Mouse (Mus musculus): Measurements from ENCODE around the gene Olfr855. TPM values are rescaled to one million over a fixed set of nuclear protein-coding genes. Genes with fewer than 3 reads are reported as not detected.

The Olfr855 gene
- not detected in 2 replicates for polyA plus RNA-seq (2012; rRNA removed)

- TF ChIP-seq CTCF (IDR thresholded peaks at IDR 0.05; ENCODE audit: insufficient read depth, low read length) (no peak), POLR2A (IDR thresholded peaks at IDR 0.05; ENCODE audit: borderline replicate concordance, extremely low read depth, low read depth, low read length) (no peak)
- no peak for DNase-seq
- H3K4me3 ChIP-seq (replicated peaks; ENCODE audit: extremely low read depth, low read depth, low read length) = no peak within 1 kb of the TSS
- H3K4me1 ChIP-seq (ENCODE audit: control insufficient read depth, insufficient read depth, low read length) = no peaks in the 10 kb centered on the region
Observed at GRCm38 (mm10) chr9:19582317-19582716, at the start of gene Olfr855. Olfr855 (plus strand) TSS chr9:19582617.

GRCm38 (mm10) chr9:19540976-19541375, 41.4 kb upstream of the Olfr855 start, which contains the start of gene Olfr853:
Olfr853 (minus strand) TSS chr9:19541076.
- DNase-seq = no peak
- 52% methylated on average over 1 of the region's 1 CpGs for WGBS
- TF ChIP-seq CTCF (IDR thresholded peaks at IDR 0.05; ENCODE audit: insufficient read depth, low read length) = no peak
- no peak for TF ChIP-seq POLR2A (IDR thresholded peaks at IDR 0.05; ENCODE audit: borderline replicate concordance, extremely low read depth, low read depth, low read length)

GRCm38 (mm10) chr9:19567282-19567681, 15.1 kb upstream of the Olfr855 start, which contains the start of gene Olfr854:
Olfr854 (minus strand) TSS chr9:19567382.
- no peak for DNase-seq
- TF ChIP-seq CTCF (IDR thresholded peaks at IDR 0.05; ENCODE audit: insufficient read depth, low read length) = no peak
- TF ChIP-seq POLR2A (IDR thresholded peaks at IDR 0.05; ENCODE audit: borderline replicate concordance, extremely low read depth, low read depth, low read length) = no peak
- Histone ChIP-seq H3K4me1 (ENCODE audit: control insufficient read depth, insufficient read depth, low read length) (no peaks in the 10 kb centered on the region), H3K4me3 (replicated peaks; ENCODE audit: extremely low read depth, low read depth, low read length) (no peak within 1 kb of the TSS)
- WGBS = 48% methylated on average over 1 of the region's 1 CpGs

More at GRCm38 (mm10) chr9:19540976-19541375, 41.4 kb upstream of the Olfr855 start, which contains the start of gene Olfr853:
- no peak within 1 kb of the TSS for H3K4me3 ChIP-seq (replicated peaks; ENCODE audit: extremely low read depth, low read depth, low read length)
- no peaks in the 10 kb centered on the region for H3K4me1 ChIP-seq (ENCODE audit: control insufficient read depth, insufficient read depth, low read length)

GRCm38 (mm10) chr9:19621297-19621696, 38.9 kb downstream of the Olfr855 start:
- DNase-seq = no peak
- 95% methylated on average over 3 of the region's 3 CpGs for WGBS
- no peak for TF ChIP-seq POLR2A (IDR thresholded peaks at IDR 0.05; ENCODE audit: borderline replicate concordance, extremely low read depth, low read depth, low read length)
- no peak for TF ChIP-seq CTCF (IDR thresholded peaks at IDR 0.05; ENCODE audit: insufficient read depth, low read length)
- no peaks in the 10 kb centered on the region for H3K4me1 ChIP-seq (ENCODE audit: control insufficient read depth, insufficient read depth, low read length)
- H3K4me3 ChIP-seq (replicated peaks; ENCODE audit: extremely low read depth, low read depth, low read length) = no peak overlapping the region

- peak within 1 kb of the TSS; percentile 74 for H3K4me3 ChIP-seq (replicated peaks; ENCODE audit: extremely low read depth, low read depth, low read length)
- TF ChIP-seq POLR2A (IDR thresholded peaks at IDR 0.05; ENCODE audit: borderline replicate concordance, extremely low read depth, low read depth, low read length) (peak; percentile 46; the same call in 1 of the 2 replicates), CTCF (IDR thresholded peaks at IDR 0.05; ENCODE audit: insufficient read depth, low read length) (no peak)
- 2% methylated on average over 35 of the region's 35 CpGs for WGBS
- DNase-seq = peak; percentile 82
- no peaks in the 10 kb centered on the region for H3K4me1 ChIP-seq (ENCODE audit: control insufficient read depth, insufficient read depth, low read length)
Observed at GRCm38 (mm10) chr9:19621843-19622822, 39.7 kb downstream of the Olfr855 start, which contains the start of gene Zfp317. Zfp317 (plus strand) TSS chr9:19622102.

GRCm38 (mm10) chr9:19629574-19629973, 47.2 kb downstream of the Olfr855 start:
- Histone ChIP-seq H3K4me3 (replicated peaks; ENCODE audit: extremely low read depth, low read depth, low read length) (no peak overlapping the region), H3K4me1 (ENCODE audit: control insufficient read depth, insufficient read depth, low read length) (no peaks in the 10 kb centered on the region)
- TF ChIP-seq CTCF (IDR thresholded peaks at IDR 0.05; ENCODE audit: insufficient read depth, low read length) (no peak), POLR2A (IDR thresholded peaks at IDR 0.05; ENCODE audit: borderline replicate concordance, extremely low read depth, low read depth, low read length) (no peak)
- no peak for DNase-seq

Other genes starting within 250 kb of the Olfr855 start
- not detected in 2 replicates for gene Olfr845, start 246.2 kb upstream of the Olfr855 start, polyA plus RNA-seq (2012; rRNA removed)
- gene Olfr846, start 218.6 kb upstream of the Olfr855 start, polyA plus RNA-seq (2012; rRNA removed) = not detected in 2 replicates
- gene Olfr847, start 203.9 kb upstream of the Olfr855 start, polyA plus RNA-seq (2012; rRNA removed) = not detected in 2 replicates
- not detected in 2 replicates for gene Olfr849, start 142.4 kb upstream of the Olfr855 start, polyA plus RNA-seq (2012; rRNA removed)
- gene Olfr850, start 104.4 kb upstream of the Olfr855 start, polyA plus RNA-seq (2012; rRNA removed) = not detected in 2 replicates
- not detected in 2 replicates for gene Olfr851, start 89.3 kb upstream of the Olfr855 start, polyA plus RNA-seq (2012; rRNA removed)
- not detected in 2 replicates for gene Olfr853, start 41.5 kb upstream of the Olfr855 start, polyA plus RNA-seq (2012; rRNA removed)
- not detected in 2 replicates for gene Olfr854, start 15.2 kb upstream of the Olfr855 start, polyA plus RNA-seq (2012; rRNA removed)
- 5.6 and 7.4 TPM in 2 replicates for gene Zfp317, start 39.5 kb downstream of the Olfr855 start, polyA plus RNA-seq (2012; rRNA removed)
- gene Olfr857, start 126.8 kb downstream of the Olfr855 start, polyA plus RNA-seq (2012; rRNA removed) = not detected in 2 replicates
- not detected in 2 replicates for gene Olfr58, start 197.7 kb downstream of the Olfr855 start, polyA plus RNA-seq (2012; rRNA removed)
- gene Olfr859, start 222.3 kb downstream of the Olfr855 start, polyA plus RNA-seq (2012; rRNA removed) = not detected in 2 replicates